Mouse (Mus musculus) adipocyte (in vitro differentiated cells): ENCODE results near the gene Pcolce2.
"Not testable (repeated sequence)": the region's sequence is repeated elsewhere in the genome, so short reads cannot be mapped to it uniquely, and the experiment has no call there.

ENCODE experiments used
- DNase-seq: peaks from one replicate; pipeline ENCODE4 v3.0.0-alpha.2; 2016; ENCODE audit warnings: low spot score

The Pcolce2 gene

GRCm38 (mm10) chr9:95637271-95638181 lies at the start of gene Pcolce2:
TSS of gene Pcolce2 (plus strand) at chr9:95637601.
- DNase-seq = no peak

GRCm38 (mm10) chr9:95588070-95588469 lies 49.3 kb upstream of the Pcolce2 start:
- no peak for DNase-seq

- DNase-seq = no peak
These were observed 43.1 kb upstream of the Pcolce2 start for GRCm38 (mm10) chr9:95594291-95594690.

DNA sequence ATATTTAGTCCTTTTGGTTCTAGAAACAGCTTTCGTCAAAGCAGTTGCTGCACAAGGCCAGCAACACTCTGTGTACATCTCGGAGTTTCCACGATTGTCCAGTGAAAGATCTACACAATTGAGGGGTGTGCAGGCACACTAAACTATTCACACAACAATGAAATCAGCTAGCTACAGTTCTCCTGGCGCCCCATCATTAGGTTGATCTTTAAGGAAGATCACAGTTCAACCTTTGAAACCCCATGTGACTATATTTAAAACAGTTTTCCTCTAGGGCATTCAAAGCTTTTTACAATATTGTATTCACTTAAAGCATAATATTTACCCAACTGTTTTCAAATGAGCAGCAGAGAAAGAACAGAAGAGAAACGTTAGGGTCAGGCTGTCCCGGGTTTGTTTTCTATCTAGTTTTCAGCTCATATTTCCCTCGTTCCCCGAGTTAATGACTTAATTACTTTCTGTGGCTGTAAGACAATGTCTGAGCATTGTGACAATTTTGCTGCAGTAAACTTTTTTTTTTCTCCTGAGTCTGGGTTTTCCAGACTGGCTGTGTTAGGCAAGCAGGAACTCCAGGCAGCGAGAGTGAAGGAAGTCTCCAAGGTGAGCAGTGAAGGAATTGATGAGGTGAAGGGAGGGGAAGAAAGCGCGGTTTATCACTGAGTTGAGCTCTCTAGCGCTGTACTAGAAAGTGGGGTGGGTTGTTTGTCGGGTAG lies 39.8 kb upstream of the Pcolce2 start:
- DNase-seq = no peak

- DNase-seq = no peak
These were observed 39.2 kb upstream of the Pcolce2 start for GRCm38 (mm10) chr9:95598179-95598721.

GRCm38 (mm10) chr9:95599399-95599798 lies 38.0 kb upstream of the Pcolce2 start:
- DNase-seq = no peak

GRCm38 (mm10) chr9:95602849-95603248 lies 34.6 kb upstream of the Pcolce2 start:
- DNase-seq = no peak

- DNase-seq = no peak
These were observed 34.1 kb upstream of the Pcolce2 start for GRCm38 (mm10) chr9:95603316-95603715.

- peak; percentile 10 for DNase-seq
These were observed 30.2 kb upstream of the Pcolce2 start for GRCm38 (mm10) chr9:95607196-95607595.

DNA sequence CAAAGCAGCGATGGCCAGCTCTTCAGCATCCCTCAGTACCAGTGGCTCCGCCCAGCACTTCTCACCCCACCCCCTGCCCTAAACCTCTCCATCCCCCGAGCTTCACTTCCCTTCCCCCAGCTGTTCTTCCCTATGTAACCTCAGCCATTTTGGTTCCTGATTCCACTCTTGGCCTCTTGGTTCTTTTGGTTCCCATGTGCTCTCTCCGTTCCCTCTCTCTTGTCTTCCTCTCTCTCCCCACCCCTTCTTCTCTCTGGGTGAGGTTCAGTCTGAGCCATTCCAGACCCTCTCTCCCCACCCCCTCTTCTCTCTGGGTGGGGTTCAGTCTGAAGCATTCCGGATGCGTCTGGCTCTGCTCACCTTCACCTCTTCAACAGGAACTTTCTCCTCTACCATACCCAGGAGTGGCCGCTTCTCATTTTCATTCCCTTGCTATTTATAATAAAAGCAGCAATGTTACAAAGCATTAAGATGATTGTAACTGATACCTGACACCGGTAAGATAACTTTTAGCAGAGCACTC lies 25.1 kb upstream of the Pcolce2 start:
- no peak for DNase-seq

GRCm38 (mm10) chr9:95613426-95614127 lies 23.8 kb upstream of the Pcolce2 start:
- no peak for DNase-seq

GRCm38 (mm10) chr9:95614861-95615615 lies 22.4 kb upstream of the Pcolce2 start:
- DNase-seq = peak; percentile 83

DNA sequence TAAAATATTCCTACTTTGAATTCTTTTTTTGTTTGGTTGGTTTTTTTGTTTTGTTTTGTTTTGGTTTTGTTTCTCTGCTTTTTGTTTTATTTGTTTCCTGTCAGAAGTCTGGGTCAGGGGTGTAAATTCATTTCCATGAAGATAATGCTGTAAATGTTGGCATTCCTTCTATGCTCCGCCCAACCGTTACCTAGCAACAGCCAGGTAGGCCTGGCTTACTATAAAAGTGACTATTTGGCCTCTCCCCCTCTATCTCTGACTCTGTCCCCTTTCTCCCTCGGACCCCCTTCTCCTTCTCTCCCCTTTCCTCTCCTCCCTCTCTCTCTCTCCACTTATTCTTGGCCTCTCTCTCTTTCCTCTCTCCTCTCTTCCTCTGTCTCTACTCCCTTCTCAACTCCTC lies 21.4 kb upstream of the Pcolce2 start:
- no peak for DNase-seq

GRCm38 (mm10) chr9:95618572-95618971 lies 18.8 kb upstream of the Pcolce2 start:
- DNase-seq = peak; percentile 57

GRCm38 (mm10) chr9:95624072-95624471 lies 13.3 kb upstream of the Pcolce2 start:
- DNase-seq = no peak

- no peak for DNase-seq
These were observed 8.9 kb upstream of the Pcolce2 start for GRCm38 (mm10) chr9:95628439-95628948.

- not testable (repeated sequence) for DNase-seq
These were observed 7.8 kb upstream of the Pcolce2 start for GRCm38 (mm10) chr9:95629561-95629960.

DNA sequence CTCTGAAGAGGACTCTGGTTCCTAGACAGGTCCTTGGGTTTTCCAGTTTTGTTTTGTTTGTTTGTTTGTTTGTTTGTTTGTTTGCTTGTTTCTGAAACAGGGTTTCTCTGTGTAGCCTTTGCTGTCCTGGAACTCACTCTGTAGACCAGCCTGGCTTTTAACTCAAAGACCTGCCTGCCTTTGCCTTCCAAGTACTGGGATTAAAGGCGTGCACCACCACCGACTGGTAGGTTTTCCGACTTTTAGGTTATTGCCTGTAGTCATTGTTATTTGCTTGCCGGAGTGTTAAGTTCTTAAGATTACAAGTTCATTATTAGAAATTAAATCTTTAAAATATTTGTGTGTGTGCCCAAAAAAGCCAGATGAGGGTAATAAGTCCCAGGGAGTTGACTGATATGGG lies 1.0 kb upstream of the Pcolce2 start:
- no peak for DNase-seq

GRCm38 (mm10) chr9:95639919-95640318 lies 2.5 kb downstream of the Pcolce2 start:
- no peak for DNase-seq

GRCm38 (mm10) chr9:95645926-95646325 lies 8.5 kb downstream of the Pcolce2 start:
- no peak for DNase-seq

DNA sequence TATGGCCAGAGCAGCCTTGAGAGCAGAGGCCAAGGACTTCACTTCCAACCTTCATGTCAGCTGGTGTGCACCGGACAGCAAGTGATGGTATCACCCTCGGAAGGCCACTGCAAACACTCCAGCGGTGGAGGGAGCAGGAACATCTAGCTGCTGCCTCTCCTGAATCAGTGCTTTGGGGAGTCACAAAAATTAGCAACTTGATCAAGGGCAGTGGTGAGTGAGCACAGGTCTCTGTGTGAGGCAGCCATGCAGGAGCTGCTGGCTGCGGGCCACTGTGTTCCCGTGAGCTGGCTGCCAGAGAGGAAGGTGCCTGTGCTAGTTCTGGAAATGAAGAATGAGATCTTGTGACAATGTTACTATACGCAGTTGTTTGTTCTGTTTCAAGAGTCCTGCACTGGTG lies 16.0 kb downstream of the Pcolce2 start:
- no peak for DNase-seq
